Mouse (Mus musculus) MEL (cell line): ENCODE measurements around the gene Foxr1. TPM values are rescaled to one million over a fixed set of nuclear protein-coding genes. Genes with fewer than 3 reads are reported as not detected.

Source experiments
- DNase-seq: peaks from one replicate; pipeline ENCODE4 v3.0.0; 2011; ENCODE audit warnings: low read depth, low spot score
- H3K27ac ChIP-seq: 2 replicates; pipeline ENCODE4 v1.5.1; 2012; ENCODE audit warnings: low read depth, mild to moderate bottlenecking, control low read depth, low read length, moderate library complexity; ENCODE audit not compliant: control insufficient read depth
- H3K27me3 ChIP-seq, 2 experiments: fragments of 150-350 bp in 1 of 2; sonication (generic) in 1 of 2; 2 replicates each; pipeline ENCODE4 v1.6.1; 2012; ENCODE audit warnings: low read length in 2 of 2, mild to moderate bottlenecking in 2 of 2, improper control_type of control experiment in 1 of 2, moderate library complexity in 1 of 2; ENCODE audit not compliant: insufficient read depth in 2 of 2, control insufficient read depth in 1 of 2
- H3K36me3 ChIP-seq, 2 experiments: 2 replicates each; pipeline ENCODE4 v1.6.1; 2012 to 2014; ENCODE audit warnings: low read length in 2 of 2, improper control_type of control experiment in 1 of 2, inconsistent platforms in 1 of 2, mild to moderate bottlenecking in 1 of 2; ENCODE audit not compliant: insufficient read depth in 2 of 2, control insufficient read depth in 1 of 2
- H3K4me1 ChIP-seq, 2 experiments: fragments of 150-350 bp in 1 of 2; sonication (generic) in 1 of 2; 2 replicates each; pipeline ENCODE4 v1.6.1; 2012; ENCODE audit warnings: low read length in 2 of 2, improper control_type of control experiment in 1 of 2, mild to moderate bottlenecking in 1 of 2; ENCODE audit not compliant: insufficient read depth in 2 of 2, control insufficient read depth in 1 of 2
- H3K4me3 ChIP-seq, 2 experiments: fragments of 150-350 bp in 1 of 2; sonication (generic) in 1 of 2; 2 replicates each; pipeline ENCODE4 v1.5.1; 2012; ENCODE audit warnings: low read depth in 2 of 2, low read length in 2 of 2, mild to moderate bottlenecking in 2 of 2, moderate library complexity in 2 of 2, control low read depth in 1 of 2, improper control_type of control experiment in 1 of 2; ENCODE audit not compliant: control insufficient read depth in 1 of 2, insufficient read depth in 1 of 2
- H3K79me2 ChIP-seq: 2 replicates; pipeline ENCODE4 v1.6.1; 2012; ENCODE audit warnings: mild to moderate bottlenecking, low read length, moderate library complexity; ENCODE audit not compliant: control insufficient read depth, poor library complexity, insufficient read depth
- H3K9ac ChIP-seq: 2 replicates; pipeline ENCODE4 v1.6.1; 2012; ENCODE audit warnings: low read depth, mild to moderate bottlenecking, control low read depth, low read length, moderate library complexity; ENCODE audit not compliant: control insufficient read depth, poor library complexity, severe bottlenecking
- H3K9me3 ChIP-seq: fragments of 150-350 bp; sonication (generic); replicated peaks from 2 replicates; pipeline ENCODE4 v1.6.1; 2012; ENCODE audit warnings: mild to moderate bottlenecking, low read length, improper control_type of control experiment, moderate library complexity; ENCODE audit not compliant: insufficient read depth
- BHLHE40 ChIP-seq: IDR thresholded peaks from 2 replicates; pipeline ENCODE4 v1.6.1; 2012; ENCODE audit warnings: low read depth, mild to moderate bottlenecking, inconsistent platforms, low read length, improper control_type of control experiment, borderline replicate concordance
- CHD1 ChIP-seq: IDR thresholded peaks from 2 replicates; pipeline ENCODE4 v1.6.1; 2012; ENCODE audit warnings: low read depth, mild to moderate bottlenecking, inconsistent platforms, low read length, improper control_type of control experiment
- E2F4 ChIP-seq: IDR thresholded peaks from 2 replicates; pipeline ENCODE4 v1.6.1; 2011; ENCODE audit warnings: low read depth, low read length, improper control_type of control experiment, borderline replicate concordance
- ELF1 ChIP-seq: IDR thresholded peaks from 2 replicates; pipeline ENCODE4 v1.6.1; 2014; ENCODE audit warnings: low read depth, mild to moderate bottlenecking, inconsistent platforms, low read length, improper control_type of control experiment, moderate library complexity
- EP300 ChIP-seq, 2 experiments: IDR thresholded peaks; 2 replicates each; pipeline ENCODE4 v1.6.1; 2011; ENCODE audit warnings: improper control_type of control experiment in 2 of 2, low read length in 2 of 2, low read depth in 1 of 2, mild to moderate bottlenecking in 1 of 2
- ETS1 ChIP-seq: IDR thresholded peaks from 2 replicates; pipeline ENCODE4 v1.6.1; 2012; ENCODE audit warnings: low read depth, mild to moderate bottlenecking, inconsistent platforms, low read length, improper control_type of control experiment, moderate library complexity
- GATA1 ChIP-seq: IDR thresholded peaks from 2 replicates; pipeline ENCODE4 v1.6.1; 2011; ENCODE audit warnings: low read depth, low read length, improper control_type of control experiment
- MAFK ChIP-seq: IDR thresholded peaks from 2 replicates; pipeline ENCODE4 v1.6.1; 2011; ENCODE audit warnings: low read depth, mild to moderate bottlenecking, low read length, improper control_type of control experiment, borderline replicate concordance
- MAX ChIP-seq: IDR thresholded peaks from 2 replicates; pipeline ENCODE4 v1.6.1; 2011; ENCODE audit warnings: low read length, improper control_type of control experiment
- MEF2A ChIP-seq: IDR thresholded peaks from 2 replicates; pipeline ENCODE4 v1.6.1; 2014; ENCODE audit warnings: low read depth, mild to moderate bottlenecking, inconsistent platforms, low read length, improper control_type of control experiment; ENCODE audit not compliant: poor library complexity, insufficient replicate concordance, severe bottlenecking; ENCODE audit errors: extremely low read depth
- MXI1 ChIP-seq: IDR thresholded peaks from 2 replicates; pipeline ENCODE4 v1.6.1; 2011; ENCODE audit warnings: mild to moderate bottlenecking, low read depth, low read length, improper control_type of control experiment
- MYC ChIP-seq: IDR thresholded peaks from 2 replicates; pipeline ENCODE4 v1.6.1; 2011; ENCODE audit warnings: low read depth, mild to moderate bottlenecking, low read length, improper control_type of control experiment, moderate library complexity
- NELFE ChIP-seq: IDR thresholded peaks from 2 replicates; pipeline ENCODE4 v1.6.1; 2011; ENCODE audit warnings: low read depth, low read length, improper control_type of control experiment
- POLR2A ChIP-seq, 2 experiments: IDR thresholded peaks; 2 replicates each; pipeline ENCODE4 v1.6.1; 2011 to 2012; ENCODE audit warnings: low read length in 2 of 2, mild to moderate bottlenecking in 2 of 2, control low read depth in 1 of 2, improper control_type of control experiment in 1 of 2, low read depth in 1 of 2, moderate library complexity in 1 of 2; ENCODE audit not compliant: control insufficient read depth in 1 of 2, insufficient read depth in 1 of 2, poor library complexity in 1 of 2
- POLR2AphosphoS5 ChIP-seq: IDR thresholded peaks from 2 replicates; pipeline ENCODE4 v1.6.1; 2012; ENCODE audit warnings: low read depth, borderline replicate concordance, mild to moderate bottlenecking, inconsistent platforms, low read length, moderate library complexity, mixed read lengths
- RAD21 ChIP-seq: IDR thresholded peaks from 2 replicates; pipeline ENCODE4 v1.6.1; 2011; ENCODE audit warnings: mild to moderate bottlenecking, low read depth, low read length, improper control_type of control experiment
- RCOR1 ChIP-seq: IDR thresholded peaks from 2 replicates; pipeline ENCODE4 v1.6.1; 2012; ENCODE audit warnings: low read depth, mild to moderate bottlenecking, inconsistent platforms, low read length, improper control_type of control experiment
- SIN3A ChIP-seq: IDR thresholded peaks from 2 replicates; pipeline ENCODE4 v1.6.1; 2012; ENCODE audit warnings: low read length, improper control_type of control experiment, inconsistent platforms
- SMC3 ChIP-seq: IDR thresholded peaks from 2 replicates; pipeline ENCODE4 v1.6.1; 2011; ENCODE audit warnings: low read depth, low read length, improper control_type of control experiment
- TAL1 ChIP-seq: IDR thresholded peaks from 2 replicates; pipeline ENCODE4 v1.6.1; 2012; ENCODE audit warnings: mild to moderate bottlenecking, inconsistent platforms, low read length, moderate library complexity, mixed read lengths
- TBP ChIP-seq: IDR thresholded peaks from 2 replicates; pipeline ENCODE4 v1.8.0; 2011; ENCODE audit warnings: low read depth, low read length, improper control_type of control experiment
- TCF12 ChIP-seq: IDR thresholded peaks from 2 replicates; pipeline ENCODE4 v1.6.1; 2014; ENCODE audit warnings: low read depth, mild to moderate bottlenecking, inconsistent platforms, low read length, improper control_type of control experiment, moderate library complexity
- UBTF ChIP-seq: IDR thresholded peaks from 2 replicates; pipeline ENCODE4 v1.6.1; 2012; ENCODE audit warnings: low read depth, mild to moderate bottlenecking, inconsistent platforms, low read length, improper control_type of control experiment, moderate library complexity, borderline replicate concordance; ENCODE audit not compliant: insufficient read depth
- ZMIZ1 ChIP-seq: IDR thresholded peaks from 2 replicates; pipeline ENCODE4 v1.6.1; 2012; ENCODE audit warnings: low read depth, mild to moderate bottlenecking, inconsistent platforms, low read length, improper control_type of control experiment, moderate library complexity
- polyA plus RNA-seq, 2 experiments: library from polyadenylated mRNA; stranded (reverse) in 1 of 2; unstranded in 1 of 2; fragments of >175 nt in 1 of 2; fragments of >200 nt in 1 of 2; gene quantifications; 2 replicates each; pipeline versions ENCODE4 v1.2.1 to v1.2.4; 2012; ENCODE audit warnings: low replicate concordance in 2 of 2, low read depth in 1 of 2; ENCODE audit not compliant: insufficient read length in 2 of 2, insufficient read depth in 1 of 2, missing spikeins in 1 of 2
- total RNA-seq: library from RNA; depleted of rRNA; stranded (reverse); fragments of 300-350 nt; gene quantifications from 2 replicates; pipeline ENCODE4 v1.2.3, GENCODE M21; 2012

Foxr1 gene
- total and polyA plus RNA-seq, 3 experiments = 0.07 to 0.08 TPM; not detected in 1

- H3K9ac ChIP-seq = peak overlapping the region; percentile 50
- TF ChIP-seq BHLHE40 (no peak), E2F4 (no peak), MYC (peak; percentile 73), NELFE (peak; percentile 50), EP300 (IDR thresholded peaks at IDR 0.05; ENCODE audit: low read depth in 1 of 2, low read length in 2 of 2) (peak in 1 of 2 experiments; percentile 46; a peak in 2 of 4 replicates), GATA1 (peak; percentile 37; the same call in 1 of the 2 replicates), SMC3 (no peak), MAX (peak; percentile 41; the same call in 1 of the 2 replicates), RAD21 (no peak), ELF1 (peak; percentile 34; the same call in 1 of the 2 replicates), POLR2AphosphoS5 (no peak), MEF2A (no peak), UBTF (no peak), TAL1 (no peak), MAFK (no peak), ZMIZ1 (0 out of 2 replicates have a peak, but pooled peaks have one; percentile 26), MXI1 (peak; percentile 66), CHD1 (no peak), POLR2A (IDR thresholded peaks at IDR 0.05; ENCODE audit: control insufficient read depth in 1 of 2, insufficient read depth in 1 of 2, low read depth in 1 of 2, low read length in 2 of 2, poor library complexity in 1 of 2) (peak; percentile 26 to 61; a peak in 2 of 4 replicates), SIN3A (peak; percentile 51), RCOR1 (peak; percentile 38; the same call in 1 of the 2 replicates), TBP (peak; percentile 70), TCF12 (no peak), ETS1 (0 out of 2 replicates have a peak, but pooled peaks have one; percentile 29)
- peaks cover 10% of the 10 kb centered on the region for H3K79me2 ChIP-seq
- H3K36me3 ChIP-seq = peaks cover 0 to 21% of the 10 kb centered on the region in 2 experiments; a peak in 2 of 4 replicates
- peaks cover 3 to 12% of the 10 kb centered on the region in 2 experiments; a peak in 3 of 4 replicates for H3K4me1 ChIP-seq
- peak overlapping the region; percentile 83 for H3K27ac ChIP-seq
- H3K27me3 ChIP-seq = no peaks in the 10 kb centered on the region
- H3K4me3 ChIP-seq = peak overlapping the region; percentile 23 to 39
- DNase-seq = peak; percentile 89
- no peaks in the 10 kb centered on the region for H3K9me3 ChIP-seq
Measured at GRCm38 (mm10) chr9:44420280-44420898, 20.5 kb downstream of the Foxr1 start.
